Mouse (Mus musculus): ENCODE measurements around the gene Mtcl1. TPM values are rescaled to one million over a fixed set of nuclear protein-coding genes. Genes with fewer than 3 reads are reported as not detected.

Mtcl1 gene
- total RNA-seq (2023), result not detected in 2 replicates

GRCm38 (mm10) chr17:66449460-66450341 lies at the start of gene Mtcl1:
TSS of gene Mtcl1 (minus strand) at chr17:66449750.

Other genes with a start within 250 kb of the Mtcl1 start
- 23.2 and 23.6 TPM in 2 replicates for gene Rab12, start 70.0 kb upstream of the Mtcl1 start, total RNA-seq (2023)
- 0.66 and 1.0 TPM in 2 replicates for gene Themis3, start 144.9 kb upstream of the Mtcl1 start, total RNA-seq (2023)